Mouse (Mus musculus): ENCODE measurements around the gene Rbbp6. TPM values are rescaled to one million over a fixed set of nuclear protein-coding genes. Genes with fewer than 3 reads are reported as not detected.
A peak's percentile ranks its signal among the peaks of the same experiment; 100 is the strongest.

The Rbbp6 gene
- polyA plus RNA-seq, 1 experiment from 2014 or later = 24.3 TPM

- Histone ChIP-seq H3K36me3 (no peaks in the 10 kb centered on the region), H3K9me3 (replicated peaks) (no peaks in the 10 kb centered on the region), H3K9ac (no peak overlapping the region), H3K4me2 (no peak overlapping the region), H3K27ac (ENCODE audit: poor library complexity, severe bottlenecking) (no peak overlapping the region), H3K4me1 (replicated peaks) (no peaks in the 10 kb centered on the region), H3K4me3 (no peak overlapping the region), H3K27me3 (replicated peaks) (0 out of 2 replicates have a peak, but pooled peaks cover 9% of the 10 kb centered on the region)
- ATAC-seq (ENCODE audit: insufficient number of reproducible peaks, low FRiP score) = no peak
- 80% methylated on average over 5 of the region's 5 CpGs for WGBS
These were observed 48.0 kb downstream of the Rbbp6 start for GRCm38 (mm10) chr7:123013466-123013865.

- Histone ChIP-seq H3K9me3 (replicated peaks) (no peaks in the 10 kb centered on the region), H3K27me3 (replicated peaks) (0 out of 2 replicates have a peak, but pooled peaks cover 9% of the 10 kb centered on the region), H3K27ac (ENCODE audit: poor library complexity, severe bottlenecking) (no peak overlapping the region), H3K9ac (no peak overlapping the region), H3K4me1 (replicated peaks) (no peaks in the 10 kb centered on the region), H3K4me3 (no peak overlapping the region), H3K36me3 (no peaks in the 10 kb centered on the region), H3K4me2 (no peak overlapping the region)
- 71% methylated on average over 7 of the region's 7 CpGs for WGBS
- ATAC-seq (ENCODE audit: insufficient number of reproducible peaks, low FRiP score) = no peak
These were observed 49.2 kb downstream of the Rbbp6 start for GRCm38 (mm10) chr7:123014729-123015128.

- Histone ChIP-seq H3K27ac (ENCODE audit: poor library complexity, severe bottlenecking) (no peak overlapping the region), H3K9ac (no peak overlapping the region), H3K9me3 (replicated peaks) (no peaks in the 10 kb centered on the region), H3K4me3 (no peak overlapping the region), H3K4me1 (replicated peaks) (no peaks in the 10 kb centered on the region), H3K4me2 (no peak overlapping the region), H3K27me3 (replicated peaks) (0 out of 2 replicates have a peak, but pooled peaks cover 9% of the 10 kb centered on the region), H3K36me3 (no peaks in the 10 kb centered on the region)
- 25% methylated on average over 3 of the region's 3 CpGs for WGBS
- ATAC-seq (ENCODE audit: insufficient number of reproducible peaks, low FRiP score) = no peak
These were observed 52.1 kb downstream of the Rbbp6 start for GRCm38 (mm10) chr7:123017627-123018026.

GRCm38 (mm10) chr7:123025123-123025522 is 59.6 kb downstream of the Rbbp6 start:
- WGBS = 67% methylated on average over 9 of the region's 9 CpGs
- no peak for ATAC-seq (ENCODE audit: insufficient number of reproducible peaks, low FRiP score)
- Histone ChIP-seq H3K9ac (no peak overlapping the region), H3K9me3 (replicated peaks) (peaks cover 8% of the 10 kb centered on the region), H3K4me3 (no peak overlapping the region), H3K4me2 (no peak overlapping the region), H3K4me1 (replicated peaks) (peaks cover 3% of the 10 kb centered on the region; the same call in 1 of the 2 replicates), H3K27ac (ENCODE audit: poor library complexity, severe bottlenecking) (no peak overlapping the region), H3K36me3 (no peaks in the 10 kb centered on the region), H3K27me3 (replicated peaks) (peaks cover 12% of the 10 kb centered on the region; the same call in 1 of the 2 replicates)

- 18% methylated on average over 13 of the region's 13 CpGs for WGBS
- Histone ChIP-seq H3K36me3 (no peaks in the 10 kb centered on the region), H3K4me1 (replicated peaks) (peaks cover 18% of the 10 kb centered on the region), H3K9ac (peak overlapping the region; percentile 18), H3K9me3 (replicated peaks) (peaks cover 8% of the 10 kb centered on the region), H3K27ac (ENCODE audit: poor library complexity, severe bottlenecking) (no peak overlapping the region), H3K4me3 (peak overlapping the region; percentile 39), H3K27me3 (replicated peaks) (peaks cover 14% of the 10 kb centered on the region; the same call in 1 of the 2 replicates), H3K4me2 (peak overlapping the region; percentile 73)
- no peak for ATAC-seq (ENCODE audit: insufficient number of reproducible peaks, low FRiP score)
These were observed 64.8 kb downstream of the Rbbp6 start for GRCm38 (mm10) chr7:123030295-123030694.

- H3K4me1 ChIP-seq (replicated peaks) = peaks cover 20% of the 10 kb centered on the region
- under 1% methylated on average over 21 of the region's 21 CpGs for WGBS
These were observed 65.3 kb downstream of the Rbbp6 start for GRCm38 (mm10) chr7:123030709-123031181.

GRCm38 (mm10) chr7:123031211-123031743 is 65.8 kb downstream of the Rbbp6 start:
- peak; percentile 53; the same call in 1 of the 2 replicates for ATAC-seq (ENCODE audit: insufficient number of reproducible peaks, low FRiP score)
- 3% methylated on average over 12 of the region's 12 CpGs for WGBS
- peaks cover 8% of the 10 kb centered on the region for H3K9me3 ChIP-seq (replicated peaks)
- H3K4me2 ChIP-seq = peak overlapping the region; percentile 73
- no peak overlapping the region for H3K27ac ChIP-seq (ENCODE audit: poor library complexity, severe bottlenecking)
- H3K27me3 ChIP-seq (replicated peaks) = peaks cover 14% of the 10 kb centered on the region; the same call in 1 of the 2 replicates
- peak overlapping the region; percentile 39 for H3K4me3 ChIP-seq
- H3K9ac ChIP-seq = peak overlapping the region; percentile 62
- H3K4me1 ChIP-seq (replicated peaks) = peaks cover 20% of the 10 kb centered on the region
- no peaks in the 10 kb centered on the region for H3K36me3 ChIP-seq

More at GRCm38 (mm10) chr7:123030709-123031181, 65.3 kb downstream of the Rbbp6 start:
- peak overlapping the region; percentile 39 for H3K4me3 ChIP-seq
- no peak overlapping the region for H3K27ac ChIP-seq (ENCODE audit: poor library complexity, severe bottlenecking)
- ATAC-seq (ENCODE audit: insufficient number of reproducible peaks, low FRiP score) = peak; percentile 66
- H3K9ac ChIP-seq = peak overlapping the region; percentile 18
- peak overlapping the region; percentile 73 for H3K4me2 ChIP-seq
- H3K9me3 ChIP-seq (replicated peaks) = peaks cover 8% of the 10 kb centered on the region
- no peaks in the 10 kb centered on the region for H3K36me3 ChIP-seq
- H3K27me3 ChIP-seq (replicated peaks) = peaks cover 14% of the 10 kb centered on the region; the same call in 1 of the 2 replicates

GRCm38 (mm10) chr7:123035314-123035713 is 69.8 kb downstream of the Rbbp6 start:
- H3K4me3 ChIP-seq = no peak overlapping the region

GRCm38 (mm10) chr7:123039302-123039701 is 73.8 kb downstream of the Rbbp6 start:
- H3K4me1 ChIP-seq (replicated peaks) = peaks cover 7% of the 10 kb centered on the region; the same call in 1 of the 2 replicates
- ATAC-seq (ENCODE audit: insufficient number of reproducible peaks, low FRiP score) = no peak

More at GRCm38 (mm10) chr7:123035314-123035713, 69.8 kb downstream of the Rbbp6 start:
- Histone ChIP-seq H3K27me3 (replicated peaks) (peaks cover 10% of the 10 kb centered on the region; the same call in 1 of the 2 replicates), H3K9me3 (replicated peaks) (no peaks in the 10 kb centered on the region), H3K9ac (no peak overlapping the region), H3K4me2 (no peak overlapping the region), H3K36me3 (no peaks in the 10 kb centered on the region), H3K4me1 (replicated peaks) (peaks cover 15% of the 10 kb centered on the region), H3K27ac (ENCODE audit: poor library complexity, severe bottlenecking) (no peak overlapping the region)
- 42% methylated on average over 8 of the region's 8 CpGs for WGBS
- no peak for ATAC-seq (ENCODE audit: insufficient number of reproducible peaks, low FRiP score)

GRCm38 (mm10) chr7:123045146-123045545 is 79.7 kb downstream of the Rbbp6 start:
- Histone ChIP-seq H3K36me3 (no peaks in the 10 kb centered on the region), H3K27ac (ENCODE audit: poor library complexity, severe bottlenecking) (no peak overlapping the region), H3K9me3 (replicated peaks) (peaks cover 7% of the 10 kb centered on the region; the same call in 1 of the 2 replicates), H3K4me3 (no peak overlapping the region), H3K27me3 (replicated peaks) (peaks cover 24% of the 10 kb centered on the region; the same call in 1 of the 2 replicates), H3K9ac (no peak overlapping the region), H3K4me2 (no peak overlapping the region), H3K4me1 (replicated peaks) (peaks cover 22% of the 10 kb centered on the region)
- 92% methylated on average over 3 of the region's 3 CpGs for WGBS
- ATAC-seq (ENCODE audit: insufficient number of reproducible peaks, low FRiP score) = no peak

More at GRCm38 (mm10) chr7:123039302-123039701, 73.8 kb downstream of the Rbbp6 start:
- no peak overlapping the region for H3K9ac ChIP-seq
- no peak overlapping the region for H3K4me2 ChIP-seq
- peaks cover 10% of the 10 kb centered on the region; the same call in 1 of the 2 replicates for H3K27me3 ChIP-seq (replicated peaks)
- no peak overlapping the region for H3K4me3 ChIP-seq
- no peaks in the 10 kb centered on the region for H3K9me3 ChIP-seq (replicated peaks)
- no peaks in the 10 kb centered on the region for H3K36me3 ChIP-seq
- no peak overlapping the region for H3K27ac ChIP-seq (ENCODE audit: poor library complexity, severe bottlenecking)

- WGBS = 15% methylated on average over 13 of the region's 13 CpGs
- Histone ChIP-seq H3K27me3 (replicated peaks) (peaks cover 32% of the 10 kb centered on the region; the same call in 1 of the 2 replicates), H3K4me3 (peak overlapping the region; percentile 25), H3K27ac (ENCODE audit: poor library complexity, severe bottlenecking) (peak overlapping the region; percentile 81), H3K4me1 (replicated peaks) (peaks cover 22% of the 10 kb centered on the region), H3K9ac (peak overlapping the region; percentile 16; the same call in 1 of the 2 replicates), H3K36me3 (no peaks in the 10 kb centered on the region), H3K9me3 (replicated peaks) (peaks cover 11% of the 10 kb centered on the region; the same call in 1 of the 2 replicates), H3K4me2 (peak overlapping the region; percentile 60)
- ATAC-seq (ENCODE audit: insufficient number of reproducible peaks, low FRiP score) = peak; percentile 84
These were observed 81.1 kb downstream of the Rbbp6 start for GRCm38 (mm10) chr7:123046473-123047091.
